Mouse (Mus musculus) MEL (cell line): ENCODE measurements around the gene Mgam. TPM values are rescaled to one million over a fixed set of nuclear protein-coding genes. Genes with fewer than 3 reads are reported as not detected.
"Not testable (repeated sequence)": the region's sequence is repeated elsewhere in the genome, so short reads cannot be mapped to it uniquely, and the experiment has no call there.

Source experiments
- DNase-seq: peaks from one replicate; pipeline ENCODE4 v3.0.0; 2011; ENCODE audit warnings: low read depth, low spot score
- H3K27ac ChIP-seq: 2 replicates; pipeline ENCODE4 v1.5.1; 2012; ENCODE audit warnings: low read depth, mild to moderate bottlenecking, control low read depth, low read length, moderate library complexity; ENCODE audit not compliant: control insufficient read depth
- H3K27me3 ChIP-seq, 2 experiments: fragments of 150-350 bp in 1 of 2; sonication (generic) in 1 of 2; 2 replicates each; pipeline ENCODE4 v1.6.1; 2012; ENCODE audit warnings: low read length in 2 of 2, mild to moderate bottlenecking in 2 of 2, improper control_type of control experiment in 1 of 2, moderate library complexity in 1 of 2; ENCODE audit not compliant: insufficient read depth in 2 of 2, control insufficient read depth in 1 of 2
- H3K36me3 ChIP-seq, 2 experiments: 2 replicates each; pipeline ENCODE4 v1.6.1; 2012 to 2014; ENCODE audit warnings: low read length in 2 of 2, improper control_type of control experiment in 1 of 2, inconsistent platforms in 1 of 2, mild to moderate bottlenecking in 1 of 2; ENCODE audit not compliant: insufficient read depth in 2 of 2, control insufficient read depth in 1 of 2
- H3K4me1 ChIP-seq, 2 experiments: fragments of 150-350 bp in 1 of 2; sonication (generic) in 1 of 2; 2 replicates each; pipeline ENCODE4 v1.6.1; 2012; ENCODE audit warnings: low read length in 2 of 2, improper control_type of control experiment in 1 of 2, mild to moderate bottlenecking in 1 of 2; ENCODE audit not compliant: insufficient read depth in 2 of 2, control insufficient read depth in 1 of 2
- H3K4me3 ChIP-seq, 2 experiments: fragments of 150-350 bp in 1 of 2; sonication (generic) in 1 of 2; 2 replicates each; pipeline ENCODE4 v1.5.1; 2012; ENCODE audit warnings: low read depth in 2 of 2, low read length in 2 of 2, mild to moderate bottlenecking in 2 of 2, moderate library complexity in 2 of 2, control low read depth in 1 of 2, improper control_type of control experiment in 1 of 2; ENCODE audit not compliant: control insufficient read depth in 1 of 2, insufficient read depth in 1 of 2
- H3K79me2 ChIP-seq: 2 replicates; pipeline ENCODE4 v1.6.1; 2012; ENCODE audit warnings: mild to moderate bottlenecking, low read length, moderate library complexity; ENCODE audit not compliant: control insufficient read depth, poor library complexity, insufficient read depth
- H3K9ac ChIP-seq: 2 replicates; pipeline ENCODE4 v1.6.1; 2012; ENCODE audit warnings: low read depth, mild to moderate bottlenecking, control low read depth, low read length, moderate library complexity; ENCODE audit not compliant: control insufficient read depth, poor library complexity, severe bottlenecking
- H3K9me3 ChIP-seq: fragments of 150-350 bp; sonication (generic); replicated peaks from 2 replicates; pipeline ENCODE4 v1.6.1; 2012; ENCODE audit warnings: mild to moderate bottlenecking, low read length, improper control_type of control experiment, moderate library complexity; ENCODE audit not compliant: insufficient read depth
- BHLHE40 ChIP-seq: IDR thresholded peaks from 2 replicates; pipeline ENCODE4 v1.6.1; 2012; ENCODE audit warnings: low read depth, mild to moderate bottlenecking, inconsistent platforms, low read length, improper control_type of control experiment, borderline replicate concordance
- ELF1 ChIP-seq: IDR thresholded peaks from 2 replicates; pipeline ENCODE4 v1.6.1; 2014; ENCODE audit warnings: low read depth, mild to moderate bottlenecking, inconsistent platforms, low read length, improper control_type of control experiment, moderate library complexity
- EP300 ChIP-seq, 2 experiments: IDR thresholded peaks; 2 replicates each; pipeline ENCODE4 v1.6.1; 2011; ENCODE audit warnings: improper control_type of control experiment in 2 of 2, low read length in 2 of 2, low read depth in 1 of 2, mild to moderate bottlenecking in 1 of 2
- ETS1 ChIP-seq: IDR thresholded peaks from 2 replicates; pipeline ENCODE4 v1.6.1; 2012; ENCODE audit warnings: low read depth, mild to moderate bottlenecking, inconsistent platforms, low read length, improper control_type of control experiment, moderate library complexity
- MAX ChIP-seq: IDR thresholded peaks from 2 replicates; pipeline ENCODE4 v1.6.1; 2011; ENCODE audit warnings: low read length, improper control_type of control experiment
- NRF1 ChIP-seq: IDR thresholded peaks from 2 replicates; pipeline ENCODE4 v1.6.1; 2014; ENCODE audit warnings: low read depth, mild to moderate bottlenecking, inconsistent platforms, low read length, improper control_type of control experiment, moderate library complexity; ENCODE audit not compliant: poor library complexity, insufficient read depth, severe bottlenecking
- POLR2A ChIP-seq, 2 experiments: IDR thresholded peaks; 2 replicates each; pipeline ENCODE4 v1.6.1; 2011 to 2012; ENCODE audit warnings: low read length in 2 of 2, mild to moderate bottlenecking in 2 of 2, control low read depth in 1 of 2, improper control_type of control experiment in 1 of 2, low read depth in 1 of 2, moderate library complexity in 1 of 2; ENCODE audit not compliant: control insufficient read depth in 1 of 2, insufficient read depth in 1 of 2, poor library complexity in 1 of 2
- POLR2AphosphoS2 ChIP-seq: IDR thresholded peaks from 2 replicates; pipeline ENCODE4 v1.6.1; 2011; ENCODE audit warnings: low read length, improper control_type of control experiment
- POLR2AphosphoS5 ChIP-seq: IDR thresholded peaks from 2 replicates; pipeline ENCODE4 v1.6.1; 2012; ENCODE audit warnings: low read depth, borderline replicate concordance, mild to moderate bottlenecking, inconsistent platforms, low read length, moderate library complexity, mixed read lengths
- TBP ChIP-seq: IDR thresholded peaks from 2 replicates; pipeline ENCODE4 v1.8.0; 2011; ENCODE audit warnings: low read depth, low read length, improper control_type of control experiment
- ZC3H11A ChIP-seq: IDR thresholded peaks from 2 replicates; pipeline ENCODE4 v1.6.1; 2012; ENCODE audit warnings: low read depth, mild to moderate bottlenecking, inconsistent platforms, low read length, improper control_type of control experiment
- polyA plus RNA-seq, 2 experiments: library from polyadenylated mRNA; stranded (reverse) in 1 of 2; unstranded in 1 of 2; fragments of >175 nt in 1 of 2; fragments of >200 nt in 1 of 2; gene quantifications; 2 replicates each; pipeline versions ENCODE4 v1.2.1 to v1.2.4; 2012; ENCODE audit warnings: low replicate concordance in 2 of 2, low read depth in 1 of 2; ENCODE audit not compliant: insufficient read length in 2 of 2, insufficient read depth in 1 of 2, missing spikeins in 1 of 2
- total RNA-seq: library from RNA; depleted of rRNA; stranded (reverse); fragments of 300-350 nt; gene quantifications from 2 replicates; pipeline ENCODE4 v1.2.3, GENCODE M21; 2012

The Mgam gene
- total and polyA plus RNA-seq, 3 experiments, result not detected

DNA sequence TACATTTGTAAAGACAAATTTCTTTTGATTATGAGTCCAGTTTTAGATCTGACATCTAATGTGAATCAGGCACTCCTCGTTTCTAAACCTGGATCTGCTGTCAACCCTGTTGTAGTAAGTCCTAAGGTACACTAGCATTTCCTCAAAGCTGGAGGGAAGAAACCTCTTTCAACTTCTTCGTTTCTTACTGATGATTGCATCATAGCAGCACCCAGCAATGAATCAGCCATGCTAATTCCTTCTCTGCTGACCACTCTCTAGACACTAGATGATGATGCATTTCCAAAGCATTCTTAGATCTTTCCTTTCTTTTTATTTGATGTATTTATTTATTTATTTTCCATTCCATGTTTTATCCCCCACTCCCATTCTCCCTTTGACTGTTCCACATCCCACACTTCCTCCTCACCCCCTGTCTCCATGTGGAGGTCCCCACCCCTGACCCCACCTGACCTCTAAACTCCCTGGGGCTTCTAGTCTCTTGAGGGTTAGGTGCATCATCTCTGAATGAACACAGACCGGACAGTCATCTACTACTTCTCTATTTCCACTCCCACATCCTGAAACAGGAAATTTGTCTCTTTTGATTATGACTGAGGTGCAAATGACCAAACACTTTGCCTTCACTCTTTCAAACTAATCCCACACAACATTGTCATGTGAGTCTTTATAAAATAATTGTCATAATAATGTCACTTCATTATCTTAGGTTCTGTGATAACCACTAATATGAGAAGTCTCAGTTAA is 33.7 kb upstream of the Mgam start:
- Histone ChIP-seq H3K27ac (peak overlapping the region; percentile 49; the same call in 1 of the 2 replicates), H3K36me3 (peaks cover 0 to 8% of the 10 kb centered on the region in 2 experiments; a peak in 2 of 4 replicates), H3K79me2 (no peaks in the 10 kb centered on the region), H3K27me3 (no peaks in the 10 kb centered on the region), H3K9ac (no peak overlapping the region), H3K4me3 (no peak overlapping the region), H3K9me3 (no peaks in the 10 kb centered on the region), H3K4me1 (peaks cover 3 to 5% of the 10 kb centered on the region in 2 experiments; a peak in 2 of 4 replicates)
- peak; percentile 43 for DNase-seq
- TF ChIP-seq EP300 (IDR thresholded peaks at IDR 0.05; ENCODE audit: low read depth in 1 of 2, low read length in 2 of 2) (peak in 1 of 2 experiments; percentile 48; a peak in 2 of 4 replicates), MAX (no peak)

DNA sequence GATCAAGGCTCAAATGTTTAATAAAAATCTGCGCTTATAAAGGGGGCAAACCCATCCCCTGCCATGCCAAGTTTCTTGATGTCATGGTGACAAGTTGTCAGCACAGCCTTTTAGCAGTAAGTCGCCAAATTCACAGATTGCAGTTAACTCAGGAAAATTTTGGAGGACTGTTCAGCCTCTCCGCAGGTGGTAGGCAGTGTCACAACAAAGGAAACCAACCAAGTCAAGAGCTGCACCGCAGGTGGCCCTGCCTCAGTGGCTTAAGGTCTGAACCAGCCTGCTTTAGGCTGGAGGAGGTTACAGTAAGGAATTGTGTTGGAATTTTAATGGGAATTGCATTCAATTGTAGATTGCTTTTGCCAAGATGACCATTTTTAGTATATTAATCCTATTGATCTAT is 30.1 kb upstream of the Mgam start:
- H3K27ac ChIP-seq, H3K79me2 ChIP-seq: not testable (repeated sequence)

DNA sequence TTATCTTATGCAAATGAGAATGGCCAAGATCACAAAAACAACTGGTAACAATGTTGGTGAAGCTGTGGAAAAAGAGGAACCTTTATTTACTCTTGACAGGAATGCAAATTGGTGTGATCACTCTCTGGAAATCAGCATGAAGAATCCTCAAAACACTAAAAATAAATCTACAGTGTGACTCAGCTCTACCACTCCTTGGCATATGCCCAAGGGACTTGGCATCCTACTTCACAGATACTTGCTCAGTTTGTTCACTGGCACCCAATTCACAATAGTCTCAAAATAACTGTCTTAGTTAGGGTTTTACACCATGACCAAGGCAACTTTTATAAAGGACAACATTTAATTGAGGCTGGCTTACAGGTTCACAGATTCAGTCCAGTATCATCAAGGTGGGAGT is 21.2 kb upstream of the Mgam start:
- no peak for DNase-seq
- H3K4me3 ChIP-seq, result no peak overlapping the region
- TF ChIP-seq TBP (no peak), EP300 (IDR thresholded peaks at IDR 0.05; ENCODE audit: low read depth in 1 of 2, low read length in 2 of 2) (no peak), NRF1 (no peak), ETS1 (no peak), POLR2AphosphoS5 (no peak), BHLHE40 (no peak), POLR2AphosphoS2 (no peak), POLR2A (IDR thresholded peaks at IDR 0.05; ENCODE audit: control insufficient read depth in 1 of 2, insufficient read depth in 1 of 2, low read depth in 1 of 2, low read length in 2 of 2, poor library complexity in 1 of 2) (no peak), ZC3H11A (no peak), ELF1 (no peak)
- TF ChIP-seq, all 39 proteins: peak for 0
- Histone ChIP-seq H3K4me1 (no peaks in the 10 kb centered on the region), H3K9ac (no peak overlapping the region), H3K36me3 (no peaks in the 10 kb centered on the region), H3K79me2 (no peaks in the 10 kb centered on the region), H3K27ac (no peak overlapping the region), H3K9me3 (no peaks in the 10 kb centered on the region), H3K27me3 (no peaks in the 10 kb centered on the region)

More for the DNA sequence above, 30.1 kb upstream of the Mgam start:
- not testable (repeated sequence) for H3K9ac ChIP-seq, H3K4me3 ChIP-seq, H3K9me3 ChIP-seq, DNase-seq, H3K36me3 ChIP-seq, H3K4me1 ChIP-seq, H3K27me3 ChIP-seq
